Mouse (Mus musculus) midbrain, postnatal 0 days (tissue): ENCODE measurements at regions not wholly inside any gene's neighbourhood (a gene's known extent, or its start where the extent isn't known, plus 50 kb on each side); places are given as distances from the start of the nearest gene placed in this dataset.
"Not testable (repeated sequence)": the region's sequence is repeated elsewhere in the genome, so short reads cannot be mapped to it uniquely, and the experiment has no call there.

Experiments
- ATAC-seq: fragments of 200-750 bp; cut with Nextera tagmentation; 2 replicates; pipeline ENCODE4 v1.8.0; 2017; ENCODE audit warnings: moderate number of reproducible peaks, mild to moderate bottlenecking, moderate TSS enrichment, moderate library complexity; ENCODE audit not compliant: low FRiP score
- DNase-seq: peaks from one replicate; pipeline ENCODE4 v3.0.0-alpha.2; 2015; ENCODE audit warnings: low spot score
- H3K27ac ChIP-seq: fragments of 300-500 bp; sonication (generic); 2 replicates; pipeline ENCODE4 v1.5.1; 2014; ENCODE audit warnings: low read depth, mild to moderate bottlenecking, low read length, mixed read lengths
- H3K27me3 ChIP-seq: fragments of 300-500 bp; sonication (generic); 2 replicates; pipeline ENCODE4 v1.6.1; 2014; ENCODE audit warnings: low read length, control low read depth, mixed read lengths; ENCODE audit not compliant: insufficient read depth
- H3K36me3 ChIP-seq: fragments of 300-500 bp; sonication (generic); 2 replicates; pipeline ENCODE4 v1.6.1; 2014; ENCODE audit warnings: low read length, control low read depth, mixed read lengths; ENCODE audit not compliant: insufficient read depth
- H3K4me1 ChIP-seq: fragments of 300-500 bp; sonication (generic); 2 replicates; pipeline ENCODE4 v1.6.1; 2014; ENCODE audit warnings: mild to moderate bottlenecking, control low read depth, antibody characterized with exemption, low read length, mixed read lengths; ENCODE audit not compliant: insufficient read depth
- H3K4me2 ChIP-seq: fragments of 300-500 bp; sonication (generic); 2 replicates; pipeline ENCODE4 v1.6.1; 2014; ENCODE audit warnings: low read depth, mild to moderate bottlenecking, low read length, mixed read lengths; ENCODE audit not compliant: poor library complexity, severe bottlenecking
- H3K4me3 ChIP-seq: fragments of 300-500 bp; sonication (generic); 2 replicates; pipeline ENCODE4 v1.5.1; 2014; ENCODE audit warnings: low read depth, mild to moderate bottlenecking, low read length, moderate library complexity
- H3K9ac ChIP-seq: fragments of 300-500 bp; sonication (generic); replicated peaks from 2 replicates; pipeline ENCODE4 v1.6.1; 2014; ENCODE audit warnings: mild to moderate bottlenecking, low read length, moderate library complexity, mixed read lengths; ENCODE audit not compliant: poor library complexity, severe bottlenecking
- H3K9me3 ChIP-seq: fragments of 300-500 bp; sonication (generic); 2 replicates; pipeline ENCODE4 v1.6.1; 2016; ENCODE audit warnings: low read length, control low read depth
- CTCF ChIP-seq: IDR thresholded peaks from 2 replicates; pipeline ENCODE4 v1.5.1; 2016; ENCODE audit warnings: antibody characterized with exemption, mild to moderate bottlenecking
- WGBS: fragments of 180-500 bp; shearing (Covaris S2); extraction: QIAGEN DNeasy Blood & Tissue Kit; methylation state at CpG from one replicate; pipeline ENCODE4 v1.1.7; 2014; 5-methylcytosine and 5-hydroxymethylcytosine counted together

DNA sequence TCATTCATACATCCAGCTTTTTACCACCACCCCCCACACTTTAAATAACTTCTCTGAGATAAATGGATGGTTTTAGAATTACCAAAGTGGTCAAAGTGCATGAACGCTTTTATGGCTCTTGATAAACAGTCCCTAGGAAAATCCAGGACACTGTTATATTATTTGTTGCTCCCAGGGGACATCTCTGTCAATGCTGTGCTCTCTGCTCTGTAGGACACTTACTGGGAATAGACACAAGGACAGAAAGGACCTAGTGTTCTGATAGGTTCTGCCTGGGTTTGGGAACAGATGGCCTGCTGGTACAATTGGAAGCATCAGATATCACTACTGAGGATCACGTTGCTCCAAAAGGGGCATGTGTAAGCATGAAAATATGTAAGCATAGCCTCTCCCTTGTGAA lies 132.8 kb downstream of the Akr1d1 start:
- H3K4me3 ChIP-seq: no peak overlapping the region
- no peaks in the 10 kb centered on the region for H3K4me1 ChIP-seq
- no peaks in the 10 kb centered on the region for H3K27me3 ChIP-seq
- H3K9me3 ChIP-seq: no peaks in the 10 kb centered on the region
- H3K27ac ChIP-seq: no peak overlapping the region
- H3K4me2 ChIP-seq: no peak overlapping the region
- no peak for TF ChIP-seq CTCF
- H3K9ac ChIP-seq: no peak overlapping the region
- DNase-seq: no peak
- no peaks in the 10 kb centered on the region for H3K36me3 ChIP-seq
- no peak for ATAC-seq
- WGBS: 75% methylated on average over 2 of the region's 2 CpGs

DNA sequence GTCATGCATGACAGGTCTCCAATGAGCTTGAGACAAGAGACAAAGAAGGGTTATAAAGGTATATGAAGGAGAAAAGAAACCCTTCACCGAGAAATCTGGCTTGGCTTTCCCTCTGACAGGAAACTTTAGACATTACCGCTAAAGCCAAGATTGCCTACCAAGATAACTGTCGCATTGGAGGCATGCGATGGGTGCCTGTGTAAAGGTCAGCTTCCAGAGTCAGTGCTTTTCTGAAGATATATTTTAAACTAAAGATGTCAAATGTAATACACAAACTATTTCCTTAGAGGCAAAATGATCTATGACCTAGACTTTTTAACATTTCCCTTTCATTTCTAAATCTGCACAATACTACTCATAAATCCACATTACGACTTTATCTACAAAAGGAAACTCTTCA lies 135.6 kb downstream of the Akr1d1 start:
- H3K9ac ChIP-seq: no peak overlapping the region
- no peak for TF ChIP-seq CTCF
- H3K27ac ChIP-seq: no peak overlapping the region
- H3K4me2 ChIP-seq: no peak overlapping the region
- H3K4me3 ChIP-seq: no peak overlapping the region
- no peaks in the 10 kb centered on the region for H3K36me3 ChIP-seq
- no peaks in the 10 kb centered on the region for H3K9me3 ChIP-seq
- H3K4me1 ChIP-seq: no peaks in the 10 kb centered on the region
- ATAC-seq (no peak), DNase-seq (no peak)
- no peaks in the 10 kb centered on the region for H3K27me3 ChIP-seq
- 87% methylated on average over 5 of the region's 5 CpGs for WGBS

DNA sequence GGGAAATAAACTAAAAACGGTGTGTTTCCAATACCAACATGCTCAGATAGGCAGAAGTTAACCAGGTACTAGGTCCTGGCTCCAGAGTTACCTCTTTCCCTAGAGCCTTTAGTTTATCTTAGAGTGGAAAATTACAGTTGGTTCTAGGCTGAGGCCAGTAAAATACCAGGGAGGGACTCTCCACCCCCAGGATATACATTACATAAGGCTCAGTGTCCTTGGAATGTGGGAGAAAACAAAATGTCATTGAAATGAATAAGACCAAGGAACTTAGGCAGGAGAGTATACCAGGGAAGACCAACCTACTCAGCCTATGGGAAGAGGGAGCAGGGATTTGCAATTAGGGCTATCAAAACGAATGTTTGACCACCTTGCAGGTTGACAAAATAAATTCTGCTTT lies 139.4 kb downstream of the Akr1d1 start:
- ATAC-seq (no peak), DNase-seq (no peak)
- Histone ChIP-seq H3K4me3 (no peak overlapping the region), H3K36me3 (no peaks in the 10 kb centered on the region), H3K4me2 (no peak overlapping the region), H3K27ac (no peak overlapping the region), H3K4me1 (no peaks in the 10 kb centered on the region), H3K27me3 (no peaks in the 10 kb centered on the region), H3K9ac (no peak overlapping the region), H3K9me3 (no peaks in the 10 kb centered on the region)
- no peak for TF ChIP-seq CTCF
- 56% methylated on average over 2 of the region's 2 CpGs for WGBS

DNA sequence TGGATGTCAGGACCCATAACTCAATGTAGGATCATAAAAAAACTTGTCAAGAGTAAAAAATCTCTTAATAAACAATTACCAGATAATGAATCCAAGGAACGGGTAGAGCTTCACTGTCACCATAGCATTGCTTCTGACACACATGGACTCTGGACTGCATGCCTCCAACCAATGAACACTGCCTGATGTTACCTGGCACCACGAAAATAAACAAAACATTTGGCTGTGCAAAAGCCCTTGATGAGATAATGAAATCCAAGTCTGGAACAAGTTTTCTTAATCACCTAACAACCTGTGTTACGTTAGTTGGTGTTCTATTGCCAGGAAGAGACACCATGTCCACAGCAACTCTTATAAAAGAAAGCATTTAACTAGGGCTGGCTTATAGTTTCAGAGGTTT lies 140.7 kb downstream of the Akr1d1 start:
- no peak overlapping the region for H3K4me2 ChIP-seq
- DNase-seq (no peak), ATAC-seq (no peak)
- H3K4me1 ChIP-seq: no peaks in the 10 kb centered on the region
- WGBS: 91% methylated on average over 3 of the region's 3 CpGs
- no peak overlapping the region for H3K9ac ChIP-seq
- H3K27ac ChIP-seq: no peak overlapping the region
- no peaks in the 10 kb centered on the region for H3K9me3 ChIP-seq
- TF ChIP-seq CTCF: no peak
- no peak overlapping the region for H3K4me3 ChIP-seq
- H3K36me3 ChIP-seq: no peaks in the 10 kb centered on the region
- no peaks in the 10 kb centered on the region for H3K27me3 ChIP-seq

DNA sequence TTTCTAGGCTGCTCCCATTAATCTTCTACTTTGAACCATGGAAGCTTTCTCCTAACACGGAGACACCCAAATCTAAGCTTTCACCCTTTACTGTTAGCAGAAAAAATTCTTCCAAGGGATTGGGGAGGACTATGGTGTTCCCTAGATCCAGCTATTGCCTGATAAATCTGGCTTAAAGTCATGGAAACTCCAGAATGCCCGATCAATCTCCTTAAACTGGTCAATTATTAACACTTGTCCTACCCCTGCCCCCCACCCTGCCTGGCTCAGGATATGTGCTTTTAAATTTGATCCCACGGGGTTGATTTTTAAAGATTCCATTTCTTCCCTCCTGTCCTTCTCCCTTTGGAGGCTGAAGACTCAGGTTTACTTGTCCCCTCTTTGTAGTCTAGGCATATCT lies 149.9 kb downstream of the Akr1d1 start:
- Histone ChIP-seq H3K27ac (no peak overlapping the region), H3K36me3 (no peaks in the 10 kb centered on the region), H3K4me2 (no peak overlapping the region), H3K27me3 (no peaks in the 10 kb centered on the region), H3K9ac (no peak overlapping the region), H3K4me1 (no peaks in the 10 kb centered on the region), H3K4me3 (no peak overlapping the region), H3K9me3 (no peaks in the 10 kb centered on the region)
- DNase-seq (no peak), ATAC-seq (no peak)
- TF ChIP-seq CTCF: no peak
- WGBS: 86% methylated on average over 3 of the region's 3 CpGs

DNA sequence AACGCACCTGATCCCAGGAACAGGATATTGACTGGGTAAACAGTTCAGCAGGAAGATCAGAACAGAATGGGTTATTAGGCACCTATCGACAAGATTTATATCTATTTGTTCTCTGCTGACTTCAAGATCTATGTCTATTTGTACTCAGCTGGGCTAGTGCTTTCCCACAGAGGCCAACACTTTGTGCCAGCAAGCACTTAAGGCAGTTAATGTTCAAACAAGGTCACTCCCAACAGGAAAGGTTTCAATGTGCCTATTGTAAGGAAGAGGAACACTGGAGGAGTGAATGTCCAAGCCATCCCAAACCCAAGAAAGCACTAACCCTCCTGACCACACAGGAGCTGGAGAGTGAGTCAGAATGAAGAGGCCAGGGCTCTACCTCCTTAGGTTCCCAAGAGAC lies 151.4 kb downstream of the Akr1d1 start:
- not testable (repeated sequence) for H3K4me1 ChIP-seq, H3K36me3 ChIP-seq, H3K27ac ChIP-seq, H3K9ac ChIP-seq, ATAC-seq, H3K27me3 ChIP-seq, H3K4me3 ChIP-seq, H3K4me2 ChIP-seq, DNase-seq, H3K9me3 ChIP-seq
- WGBS: 92% methylated on average over 2 of the region's 2 CpGs

DNA sequence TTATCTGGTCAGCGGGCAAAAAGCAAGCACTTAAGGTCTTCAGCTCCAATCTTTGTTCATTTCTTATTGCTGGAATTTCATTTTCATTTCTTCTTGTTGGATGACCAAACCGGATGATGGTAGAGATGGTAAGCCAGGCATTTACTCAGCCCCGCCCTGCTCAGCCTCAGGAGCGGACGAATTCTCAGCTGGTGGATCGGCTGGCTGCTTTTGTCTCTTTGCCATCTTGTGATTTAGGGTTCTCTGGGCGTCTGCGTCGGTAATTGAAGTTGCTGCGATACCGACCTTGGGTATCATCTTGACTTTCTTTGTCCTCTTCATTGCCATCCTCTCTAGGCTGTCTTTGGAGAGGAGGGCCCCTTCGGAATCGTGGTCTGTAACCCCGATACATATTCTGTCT lies 156.1 kb downstream of the Akr1d1 start:
- TF ChIP-seq CTCF: no peak
- H3K4me3 ChIP-seq: no peak overlapping the region
- H3K27ac ChIP-seq: no peak overlapping the region
- H3K4me2 ChIP-seq: no peak overlapping the region
- no peaks in the 10 kb centered on the region for H3K36me3 ChIP-seq
- no peaks in the 10 kb centered on the region for H3K4me1 ChIP-seq
- ATAC-seq: no peak
- H3K9ac ChIP-seq: no peak overlapping the region
- H3K9me3 ChIP-seq: no peaks in the 10 kb centered on the region
- H3K27me3 ChIP-seq: no peaks in the 10 kb centered on the region
- WGBS: 97% methylated on average over 14 of the region's 14 CpGs
- no peak for DNase-seq
